Mouse (Mus musculus) erythroblast, embryonic 14.5 days (primary cell): ENCODE results near the gene Fam169a. TPM values are rescaled to one million over a fixed set of nuclear protein-coding genes. Genes with fewer than 3 reads are reported as not detected.

Experiments
- H3K27me3 ChIP-seq: 2 replicates; pipeline ENCODE4 v1.6.1; 2012; ENCODE audit warnings: inconsistent platforms; ENCODE audit not compliant: control insufficient read depth
- H3K36me3 ChIP-seq: 2 replicates; pipeline ENCODE4 v1.6.1; 2012; ENCODE audit warnings: mild to moderate bottlenecking, inconsistent platforms; ENCODE audit not compliant: control insufficient read depth
- H3K4me1 ChIP-seq: 2 replicates; pipeline ENCODE4 v1.6.1; 2012; ENCODE audit warnings: inconsistent platforms; ENCODE audit not compliant: control insufficient read depth
- H3K4me3 ChIP-seq: replicated peaks from 2 replicates; pipeline ENCODE3; 2012; ENCODE audit warnings: moderate library complexity, mild to moderate bottlenecking, inconsistent platforms
- H3K9me3 ChIP-seq: 2 replicates; pipeline ENCODE4 v1.6.1; 2012; ENCODE audit warnings: low read length, inconsistent platforms, mixed read lengths; ENCODE audit not compliant: control insufficient read depth
- GATA1 ChIP-seq: IDR thresholded peaks from 2 replicates; pipeline ENCODE4 v1.6.1; 2012; ENCODE audit warnings: low read length, inconsistent platforms, mixed read lengths
- TAL1 ChIP-seq: IDR thresholded peaks from 3 replicates; pipeline ENCODE4 v1.6.1; 2012; ENCODE audit warnings: low read length, inconsistent platforms, mixed read lengths
- polyA plus RNA-seq: library from polyadenylated mRNA; stranded (reverse); fragments of >175 nt; gene quantifications from 2 replicates; pipeline ENCODE4 v1.2.3, GENCODE M21; 2012

The Fam169a gene
- polyA plus RNA-seq, 1 experiment: 0.01 TPM

GRCm38 (mm10) chr13:97070931-97071625, 4.0 kb downstream of the Fam169a start:
- Histone ChIP-seq H3K4me3 (peak overlapping the region; percentile 79), H3K4me1 (peaks cover 52% of the 10 kb centered on the region), H3K36me3 (no peaks in the 10 kb centered on the region; the same call in 1 of the 2 replicates), H3K9me3 (no peaks in the 10 kb centered on the region), H3K27me3 (peaks cover 44% of the 10 kb centered on the region)
- peak; percentile 99 for TF ChIP-seq GATA1
- TF ChIP-seq TAL1: no peak

- Histone ChIP-seq H3K27me3 (peaks cover 44% of the 10 kb centered on the region), H3K4me3 (peak overlapping the region; percentile 79)
- TF ChIP-seq GATA1: no peak
- no peak for TF ChIP-seq TAL1
These were observed 4.6 kb downstream of the Fam169a start for GRCm38 (mm10) chr13:97071626-97072241.

GRCm38 (mm10) chr13:97073497-97073896, 6.4 kb downstream of the Fam169a start:
- no peak for TF ChIP-seq GATA1
- no peak for TF ChIP-seq TAL1
- Histone ChIP-seq H3K27me3 (peaks cover 44% of the 10 kb centered on the region), H3K4me3 (no peak overlapping the region), H3K4me1 (peaks cover 28% of the 10 kb centered on the region), H3K36me3 (no peaks in the 10 kb centered on the region; the same call in 1 of the 2 replicates), H3K9me3 (no peaks in the 10 kb centered on the region)

More at GRCm38 (mm10) chr13:97071626-97072241, 4.6 kb downstream of the Fam169a start:
- no peaks in the 10 kb centered on the region for H3K9me3 ChIP-seq
- H3K36me3 ChIP-seq: no peaks in the 10 kb centered on the region; the same call in 1 of the 2 replicates
- H3K4me1 ChIP-seq: peaks cover 46% of the 10 kb centered on the region

GRCm38 (mm10) chr13:97077556-97077955, 10.5 kb downstream of the Fam169a start:
- TF ChIP-seq TAL1: no peak
- no peak for TF ChIP-seq GATA1
- Histone ChIP-seq H3K27me3 (peaks cover 20% of the 10 kb centered on the region), H3K36me3 (no peaks in the 10 kb centered on the region), H3K4me3 (no peak overlapping the region), H3K4me1 (peaks cover 13% of the 10 kb centered on the region), H3K9me3 (no peaks in the 10 kb centered on the region)

- Histone ChIP-seq H3K4me3 (no peak overlapping the region), H3K27me3 (no peaks in the 10 kb centered on the region; the same call in 1 of the 2 replicates)
- TF ChIP-seq GATA1 (no peak), TAL1 (no peak)
These were observed 13.1 kb downstream of the Fam169a start for GRCm38 (mm10) chr13:97080201-97080600.

GRCm38 (mm10) chr13:97080615-97081014, 13.5 kb downstream of the Fam169a start:
- H3K4me3 ChIP-seq: no peak overlapping the region
- no peaks in the 10 kb centered on the region for H3K9me3 ChIP-seq
- no peaks in the 10 kb centered on the region; the same call in 1 of the 2 replicates for H3K27me3 ChIP-seq
- H3K4me1 ChIP-seq: peaks cover 27% of the 10 kb centered on the region
- TF ChIP-seq GATA1 (no peak), TAL1 (no peak)
- no peaks in the 10 kb centered on the region for H3K36me3 ChIP-seq

More at GRCm38 (mm10) chr13:97080201-97080600, 13.1 kb downstream of the Fam169a start:
- Histone ChIP-seq H3K36me3 (no peaks in the 10 kb centered on the region), H3K4me1 (peaks cover 24% of the 10 kb centered on the region), H3K9me3 (no peaks in the 10 kb centered on the region)

- Histone ChIP-seq H3K36me3 (no peaks in the 10 kb centered on the region), H3K27me3 (no peaks in the 10 kb centered on the region), H3K9me3 (no peaks in the 10 kb centered on the region), H3K4me1 (peaks cover 37% of the 10 kb centered on the region), H3K4me3 (peak overlapping the region; percentile 8)
- TF ChIP-seq GATA1 (no peak), TAL1 (no peak)
These were observed 15.3 kb downstream of the Fam169a start for GRCm38 (mm10) chr13:97082432-97082831.

- Histone ChIP-seq H3K27me3 (no peaks in the 10 kb centered on the region), H3K36me3 (no peaks in the 10 kb centered on the region), H3K9me3 (no peaks in the 10 kb centered on the region), H3K4me1 (peaks cover 36% of the 10 kb centered on the region), H3K4me3 (no peak overlapping the region)
- no peak for TF ChIP-seq GATA1
- TF ChIP-seq TAL1: no peak
These were observed 19.2 kb downstream of the Fam169a start for GRCm38 (mm10) chr13:97086316-97086715.

- H3K27me3 ChIP-seq: no peaks in the 10 kb centered on the region
- H3K4me3 ChIP-seq: no peak overlapping the region
- peaks cover 27% of the 10 kb centered on the region for H3K4me1 ChIP-seq
- H3K36me3 ChIP-seq: peaks cover 4% of the 10 kb centered on the region
- H3K9me3 ChIP-seq: no peaks in the 10 kb centered on the region
- TF ChIP-seq GATA1 (no peak), TAL1 (no peak)
These were observed 20.3 kb downstream of the Fam169a start for GRCm38 (mm10) chr13:97087421-97087820.
